Mouse (Mus musculus): ENCODE data around the gene Slc25a3. TPM values are rescaled to one million over a fixed set of nuclear protein-coding genes. Genes with fewer than 3 reads are reported as not detected.

The Slc25a3 gene
- polyA plus RNA-seq, 1 experiment: 594 TPM

- WGBS: 53% methylated on average over 18 of the region's 18 CpGs
- DNase-seq (ENCODE audit: low read depth, low spot score): no peak
Measured at GRCm38 (mm10) chr10:91143313-91144230, 19.7 kb upstream of the Slc25a3 start.

- 62% methylated on average over 10 of the region's 10 CpGs for WGBS
- DNase-seq (ENCODE audit: low read depth, low spot score): no peak
Measured at GRCm38 (mm10) chr10:91142654-91143191, 18.9 kb upstream of the Slc25a3 start.

GRCm38 (mm10) chr10:91141564-91141963 is 17.7 kb upstream of the Slc25a3 start:
- WGBS: 21% methylated on average over 2 of the region's 2 CpGs
- no peak for DNase-seq (ENCODE audit: low read depth, low spot score)

GRCm38 (mm10) chr10:91139148-91139766 is 15.4 kb upstream of the Slc25a3 start:
- no peak for DNase-seq (ENCODE audit: low read depth, low spot score)
- 88% methylated on average over 14 of the region's 14 CpGs for WGBS

- WGBS: 64% methylated on average over 3 of the region's 3 CpGs
- DNase-seq (ENCODE audit: low read depth, low spot score): no peak
Measured at GRCm38 (mm10) chr10:91138317-91138716, 14.5 kb upstream of the Slc25a3 start.

- no peak for DNase-seq (ENCODE audit: low read depth, low spot score)
- WGBS: 86% methylated on average over 9 of the region's 9 CpGs
Measured at GRCm38 (mm10) chr10:91137400-91137799, 13.5 kb upstream of the Slc25a3 start.

GRCm38 (mm10) chr10:91135302-91135972 is 11.6 kb upstream of the Slc25a3 start:
- 95% methylated on average over 7 of the region's 7 CpGs for WGBS
- no peak for DNase-seq (ENCODE audit: low read depth, low spot score)

GRCm38 (mm10) chr10:91131565-91131964 is 7.7 kb upstream of the Slc25a3 start:
- DNase-seq (ENCODE audit: low read depth, low spot score): peak; percentile 75
- WGBS: 37% methylated on average over 1 of the region's 1 CpGs

- WGBS: 97% methylated on average over 3 of the region's 3 CpGs
Measured at GRCm38 (mm10) chr10:91130792-91131191, 6.9 kb upstream of the Slc25a3 start.

GRCm38 (mm10) chr10:91128551-91129160 is 4.8 kb upstream of the Slc25a3 start:
- no peak for DNase-seq (ENCODE audit: low read depth, low spot score)
- WGBS: 83% methylated on average over 1 of the region's 1 CpGs

More at GRCm38 (mm10) chr10:91130792-91131191, 6.9 kb upstream of the Slc25a3 start:
- no peak for DNase-seq (ENCODE audit: low read depth, low spot score)

GRCm38 (mm10) chr10:91127395-91127794 is 3.5 kb upstream of the Slc25a3 start:
- WGBS: 29% methylated on average over 2 of the region's 2 CpGs
- DNase-seq (ENCODE audit: low read depth, low spot score): no peak

- 85% methylated on average over 10 of the region's 10 CpGs for WGBS
- no peak for DNase-seq (ENCODE audit: low read depth, low spot score)
Measured at GRCm38 (mm10) chr10:91126618-91127355, 2.9 kb upstream of the Slc25a3 start.

- DNase-seq (ENCODE audit: low read depth, low spot score): no peak
- under 1% methylated on average over 44 of the region's 44 CpGs for WGBS
Measured at GRCm38 (mm10) chr10:91123281-91123827, 505 bp downstream of the Slc25a3 start.

GRCm38 (mm10) chr10:91122646-91123045 is 1.2 kb downstream of the Slc25a3 start:
- no peak for DNase-seq (ENCODE audit: low read depth, low spot score)
- 7% methylated on average over 6 of the region's 6 CpGs for WGBS

GRCm38 (mm10) chr10:91116958-91117357 is 6.9 kb downstream of the Slc25a3 start:
- WGBS: 93% methylated on average over 12 of the region's 12 CpGs
- no peak for DNase-seq (ENCODE audit: low read depth, low spot score)

- DNase-seq (ENCODE audit: low read depth, low spot score): no peak
- WGBS: 77% methylated on average over 4 of the region's 4 CpGs
Measured at GRCm38 (mm10) chr10:91109841-91110240, 14.0 kb downstream of the Slc25a3 start.

GRCm38 (mm10) chr10:91105981-91106380 is 17.9 kb downstream of the Slc25a3 start:
- DNase-seq (ENCODE audit: low read depth, low spot score): no peak
- 85% methylated on average over 3 of the region's 3 CpGs for WGBS

GRCm38 (mm10) chr10:91102799-91103590 is 20.9 kb downstream of the Slc25a3 start:
- DNase-seq (ENCODE audit: low read depth, low spot score): no peak
- 93% methylated on average over 14 of the region's 14 CpGs for WGBS
